Mouse (Mus musculus) MEL (cell line): ENCODE data around the gene Cbl. TPM values are rescaled to one million over a fixed set of nuclear protein-coding genes. Genes with fewer than 3 reads are reported as not detected.
A peak's percentile ranks its signal among the peaks of the same experiment; 100 is the strongest.

Experiments used
- DNase-seq: peaks from one replicate; pipeline ENCODE4 v3.0.0; 2011; ENCODE audit warnings: low read depth, low spot score
- H3K27ac ChIP-seq: 2 replicates; pipeline ENCODE4 v1.5.1; 2012; ENCODE audit warnings: low read depth, mild to moderate bottlenecking, control low read depth, low read length, moderate library complexity; ENCODE audit not compliant: control insufficient read depth
- H3K27me3 ChIP-seq, 2 experiments: fragments of 150-350 bp in 1 of 2; sonication (generic) in 1 of 2; 2 replicates each; pipeline ENCODE4 v1.6.1; 2012; ENCODE audit warnings: low read length in 2 of 2, mild to moderate bottlenecking in 2 of 2, improper control_type of control experiment in 1 of 2, moderate library complexity in 1 of 2; ENCODE audit not compliant: insufficient read depth in 2 of 2, control insufficient read depth in 1 of 2
- H3K36me3 ChIP-seq, 2 experiments: 2 replicates each; pipeline ENCODE4 v1.6.1; 2012 to 2014; ENCODE audit warnings: low read length in 2 of 2, improper control_type of control experiment in 1 of 2, inconsistent platforms in 1 of 2, mild to moderate bottlenecking in 1 of 2; ENCODE audit not compliant: insufficient read depth in 2 of 2, control insufficient read depth in 1 of 2
- H3K4me1 ChIP-seq, 2 experiments: fragments of 150-350 bp in 1 of 2; sonication (generic) in 1 of 2; 2 replicates each; pipeline ENCODE4 v1.6.1; 2012; ENCODE audit warnings: low read length in 2 of 2, improper control_type of control experiment in 1 of 2, mild to moderate bottlenecking in 1 of 2; ENCODE audit not compliant: insufficient read depth in 2 of 2, control insufficient read depth in 1 of 2
- H3K4me3 ChIP-seq, 2 experiments: fragments of 150-350 bp in 1 of 2; sonication (generic) in 1 of 2; 2 replicates each; pipeline ENCODE4 v1.5.1; 2012; ENCODE audit warnings: low read depth in 2 of 2, low read length in 2 of 2, mild to moderate bottlenecking in 2 of 2, moderate library complexity in 2 of 2, control low read depth in 1 of 2, improper control_type of control experiment in 1 of 2; ENCODE audit not compliant: control insufficient read depth in 1 of 2, insufficient read depth in 1 of 2
- H3K79me2 ChIP-seq: 2 replicates; pipeline ENCODE4 v1.6.1; 2012; ENCODE audit warnings: mild to moderate bottlenecking, low read length, moderate library complexity; ENCODE audit not compliant: control insufficient read depth, poor library complexity, insufficient read depth
- H3K9ac ChIP-seq: 2 replicates; pipeline ENCODE4 v1.6.1; 2012; ENCODE audit warnings: low read depth, mild to moderate bottlenecking, control low read depth, low read length, moderate library complexity; ENCODE audit not compliant: control insufficient read depth, poor library complexity, severe bottlenecking
- H3K9me3 ChIP-seq: fragments of 150-350 bp; sonication (generic); replicated peaks from 2 replicates; pipeline ENCODE4 v1.6.1; 2012; ENCODE audit warnings: mild to moderate bottlenecking, low read length, improper control_type of control experiment, moderate library complexity; ENCODE audit not compliant: insufficient read depth
- BHLHE40 ChIP-seq: IDR thresholded peaks from 2 replicates; pipeline ENCODE4 v1.6.1; 2012; ENCODE audit warnings: low read depth, mild to moderate bottlenecking, inconsistent platforms, low read length, improper control_type of control experiment, borderline replicate concordance
- CTCF ChIP-seq, 3 experiments: IDR thresholded peaks in 2 of 3; conservative IDR thresholded peaks in 1 of 3; 2 replicates each; pipeline ENCODE4 v1.5.1; 2011 to 2012; ENCODE audit warnings: low read length in 3 of 3, low read depth in 2 of 3, mild to moderate bottlenecking in 2 of 3, improper control_type of control experiment in 1 of 3, inconsistent platforms in 1 of 3, mixed read lengths in 1 of 3, moderate library complexity in 1 of 3; ENCODE audit not compliant: control insufficient read depth in 1 of 3, insufficient read depth in 1 of 3, poor library complexity in 1 of 3, severe bottlenecking in 1 of 3
- E2F4 ChIP-seq: IDR thresholded peaks from 2 replicates; pipeline ENCODE4 v1.6.1; 2011; ENCODE audit warnings: low read depth, low read length, improper control_type of control experiment, borderline replicate concordance
- EP300 ChIP-seq, 2 experiments: IDR thresholded peaks; 2 replicates each; pipeline ENCODE4 v1.6.1; 2011; ENCODE audit warnings: improper control_type of control experiment in 2 of 2, low read length in 2 of 2, low read depth in 1 of 2, mild to moderate bottlenecking in 1 of 2
- GATA1 ChIP-seq: IDR thresholded peaks from 2 replicates; pipeline ENCODE4 v1.6.1; 2011; ENCODE audit warnings: low read depth, low read length, improper control_type of control experiment
- HCFC1 ChIP-seq: IDR thresholded peaks from 2 replicates; pipeline ENCODE4 v1.6.1; 2012; ENCODE audit warnings: low read depth, mild to moderate bottlenecking, inconsistent platforms, low read length, improper control_type of control experiment, moderate library complexity
- KAT2A ChIP-seq: conservative IDR thresholded peaks from 2 replicates; pipeline ENCODE4 v1.6.1; 2012; ENCODE audit warnings: low read depth, low read length, improper control_type of control experiment, inconsistent platforms
- MEF2A ChIP-seq: IDR thresholded peaks from 2 replicates; pipeline ENCODE4 v1.6.1; 2014; ENCODE audit warnings: low read depth, mild to moderate bottlenecking, inconsistent platforms, low read length, improper control_type of control experiment; ENCODE audit not compliant: poor library complexity, insufficient replicate concordance, severe bottlenecking; ENCODE audit errors: extremely low read depth
- MXI1 ChIP-seq: IDR thresholded peaks from 2 replicates; pipeline ENCODE4 v1.6.1; 2011; ENCODE audit warnings: mild to moderate bottlenecking, low read depth, low read length, improper control_type of control experiment
- MYB ChIP-seq: IDR thresholded peaks from 2 replicates; pipeline ENCODE4 v1.6.1; 2011; ENCODE audit warnings: mild to moderate bottlenecking, low read depth, low read length, improper control_type of control experiment
- MYC ChIP-seq: IDR thresholded peaks from 2 replicates; pipeline ENCODE4 v1.6.1; 2011; ENCODE audit warnings: low read depth, mild to moderate bottlenecking, low read length, improper control_type of control experiment, moderate library complexity
- RAD21 ChIP-seq: IDR thresholded peaks from 2 replicates; pipeline ENCODE4 v1.6.1; 2011; ENCODE audit warnings: mild to moderate bottlenecking, low read depth, low read length, improper control_type of control experiment
- RCOR1 ChIP-seq: IDR thresholded peaks from 2 replicates; pipeline ENCODE4 v1.6.1; 2012; ENCODE audit warnings: low read depth, mild to moderate bottlenecking, inconsistent platforms, low read length, improper control_type of control experiment
- SIN3A ChIP-seq: IDR thresholded peaks from 2 replicates; pipeline ENCODE4 v1.6.1; 2012; ENCODE audit warnings: low read length, improper control_type of control experiment, inconsistent platforms
- SMC3 ChIP-seq: IDR thresholded peaks from 2 replicates; pipeline ENCODE4 v1.6.1; 2011; ENCODE audit warnings: low read depth, low read length, improper control_type of control experiment
- TAL1 ChIP-seq: IDR thresholded peaks from 2 replicates; pipeline ENCODE4 v1.6.1; 2012; ENCODE audit warnings: mild to moderate bottlenecking, inconsistent platforms, low read length, moderate library complexity, mixed read lengths
- UBTF ChIP-seq: IDR thresholded peaks from 2 replicates; pipeline ENCODE4 v1.6.1; 2012; ENCODE audit warnings: low read depth, mild to moderate bottlenecking, inconsistent platforms, low read length, improper control_type of control experiment, moderate library complexity, borderline replicate concordance; ENCODE audit not compliant: insufficient read depth
- USF2 ChIP-seq, 2 experiments: IDR thresholded peaks; 2 replicates each; pipeline ENCODE4 v1.6.1; 2011 to 2012; ENCODE audit warnings: improper control_type of control experiment in 2 of 2, low read length in 2 of 2, borderline replicate concordance in 1 of 2, inconsistent platforms in 1 of 2, low read depth in 1 of 2, mild to moderate bottlenecking in 1 of 2; ENCODE audit not compliant: insufficient read depth in 1 of 2
- ZC3H11A ChIP-seq: IDR thresholded peaks from 2 replicates; pipeline ENCODE4 v1.6.1; 2012; ENCODE audit warnings: low read depth, mild to moderate bottlenecking, inconsistent platforms, low read length, improper control_type of control experiment
- ZKSCAN1 ChIP-seq: IDR thresholded peaks from 2 replicates; pipeline ENCODE4 v1.6.1; 2012; ENCODE audit warnings: low read depth, mild to moderate bottlenecking, inconsistent platforms, low read length, improper control_type of control experiment, moderate library complexity
- ZMIZ1 ChIP-seq: IDR thresholded peaks from 2 replicates; pipeline ENCODE4 v1.6.1; 2012; ENCODE audit warnings: low read depth, mild to moderate bottlenecking, inconsistent platforms, low read length, improper control_type of control experiment, moderate library complexity
- polyA plus RNA-seq, 2 experiments: library from polyadenylated mRNA; stranded (reverse) in 1 of 2; unstranded in 1 of 2; fragments of >175 nt in 1 of 2; fragments of >200 nt in 1 of 2; gene quantifications; 2 replicates each; pipeline versions ENCODE4 v1.2.1 to v1.2.4; 2012; ENCODE audit warnings: low replicate concordance in 2 of 2, low read depth in 1 of 2; ENCODE audit not compliant: insufficient read length in 2 of 2, insufficient read depth in 1 of 2, missing spikeins in 1 of 2
- total RNA-seq: library from RNA; depleted of rRNA; stranded (reverse); fragments of 300-350 nt; gene quantifications from 2 replicates; pipeline ENCODE4 v1.2.3, GENCODE M21; 2012

Gene Cbl
- total and polyA plus RNA-seq, 3 experiments, result 9.1 to 41.1 (median 36.8) TPM

- no peak for TF ChIP-seq MEF2A
- peak; percentile 9; the same call in 1 of the 2 replicates for TF ChIP-seq TAL1
- TF ChIP-seq ZKSCAN1, result no peak
- TF ChIP-seq RCOR1, result peak; percentile 69; the same call in 1 of the 2 replicates
- no peak for TF ChIP-seq MYB
- no peak for TF ChIP-seq E2F4
- peak; percentile 31 to 65; a peak in 3 of 4 replicates for TF ChIP-seq EP300 (IDR thresholded peaks at IDR 0.05; ENCODE audit: low read depth in 1 of 2, low read length in 2 of 2)
- peak; percentile 74 for TF ChIP-seq GATA1
- TF ChIP-seq KAT2A, result no peak
- TF ChIP-seq SMC3, result no peak
- Histone ChIP-seq H3K36me3 (peaks cover 0 to 7% of the 10 kb centered on the region in 2 experiments; a peak in 2 of 4 replicates), H3K4me3 (no peak overlapping the region), H3K27me3 (no peaks in the 10 kb centered on the region), H3K4me1 (peaks cover 0 to 11% of the 10 kb centered on the region in 2 experiments; a peak in 2 of 4 replicates), H3K9me3 (no peaks in the 10 kb centered on the region), H3K79me2 (no peaks in the 10 kb centered on the region), H3K9ac (no peak overlapping the region), H3K27ac (no peak overlapping the region)
- DNase-seq, result peak; percentile 67
Measured at GRCm38 (mm10) chr9:44250445-44250844, 16.6 kb upstream of the Cbl start.

- Histone ChIP-seq H3K4me3 (no peak overlapping the region), H3K9ac (no peak overlapping the region)
Measured at GRCm38 (mm10) chr9:44249181-44250146, 15.6 kb upstream of the Cbl start.

More at GRCm38 (mm10) chr9:44249181-44250146, 15.6 kb upstream of the Cbl start:
- H3K79me2 ChIP-seq, result no peaks in the 10 kb centered on the region
- no peaks in the 10 kb centered on the region for H3K27me3 ChIP-seq
- no peaks in the 10 kb centered on the region for H3K9me3 ChIP-seq
- TF ChIP-seq SIN3A (no peak), MYC (no peak), CTCF (IDR thresholded peaks at IDR 0.05 in 2 of 3, conservative IDR thresholded peaks at IDR 0.05 in 1 of 3; ENCODE audit: control insufficient read depth in 1 of 3, insufficient read depth in 1 of 3, low read depth in 2 of 3, low read length in 3 of 3, poor library complexity in 1 of 3, severe bottlenecking in 1 of 3) (peak; percentile 40 to 63 (median 62)), RAD21 (peak; percentile 54), HCFC1 (no peak), MXI1 (no peak), ZKSCAN1 (no peak), SMC3 (peak; percentile 61), UBTF (no peak), RCOR1 (no peak), BHLHE40 (no peak), ZMIZ1 (no peak), USF2 (IDR thresholded peaks at IDR 0.05; ENCODE audit: borderline replicate concordance in 1 of 2, insufficient read depth in 1 of 2, low read depth in 1 of 2, low read length in 2 of 2) (no peak), KAT2A (no peak), ZC3H11A (peak; percentile 8; the same call in 1 of the 2 replicates), GATA1 (no peak)
- H3K27ac ChIP-seq, result no peak overlapping the region
- peak; percentile 60 for DNase-seq
- peaks cover 0 to 11% of the 10 kb centered on the region in 2 experiments; a peak in 2 of 4 replicates for H3K4me1 ChIP-seq
- H3K36me3 ChIP-seq, result peaks cover 0 to 7% of the 10 kb centered on the region in 2 experiments; a peak in 2 of 4 replicates
